Mouse (Mus musculus): ENCODE measurements around the gene Tgfa.

DNA sequence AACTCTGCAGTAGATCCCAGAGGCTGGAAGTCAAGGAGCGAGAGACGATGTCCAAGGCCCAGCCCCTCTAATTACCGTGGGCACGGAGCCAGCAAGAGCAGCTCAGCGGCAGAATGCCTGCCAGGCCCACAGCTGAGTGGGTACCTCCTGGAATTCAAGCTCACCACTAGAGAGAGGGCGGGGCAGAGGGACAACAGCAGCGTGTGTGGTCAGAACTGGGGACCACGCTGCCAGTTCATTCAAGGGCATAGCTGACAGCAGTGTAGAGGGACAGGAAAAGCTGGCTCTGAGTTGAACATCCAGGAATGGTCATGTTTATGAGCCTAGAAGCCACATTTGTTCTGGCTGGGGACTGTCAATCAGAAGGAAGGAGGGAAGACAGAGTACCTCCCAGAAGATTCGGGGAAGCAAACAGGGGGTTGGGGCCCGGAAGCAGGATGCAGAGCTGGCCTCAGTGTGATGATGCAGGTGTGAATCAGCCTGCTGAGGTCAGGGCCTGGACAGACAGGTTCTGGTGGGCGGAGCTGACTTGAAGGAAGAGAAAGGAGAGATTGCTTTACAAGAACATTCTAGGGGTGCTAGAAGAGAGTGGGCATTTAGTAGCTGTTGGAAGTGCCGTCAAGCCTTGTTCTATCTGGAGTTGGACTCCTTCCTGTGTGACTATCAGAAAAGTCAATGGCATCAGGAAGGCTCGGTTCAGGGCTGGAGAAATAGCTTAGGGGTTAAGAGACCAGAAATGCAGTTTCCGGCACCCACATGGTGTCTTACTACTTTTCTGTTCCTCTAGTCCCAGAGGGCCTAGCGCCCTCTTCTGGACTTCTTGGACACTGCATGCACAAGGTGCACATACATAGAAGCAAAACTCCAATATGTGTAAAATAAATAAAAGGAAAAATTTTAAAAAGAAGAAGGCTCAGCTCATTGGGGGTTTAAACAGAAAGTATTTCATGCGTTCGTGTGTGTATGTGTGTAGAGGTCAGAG lies 37.5 kb upstream of the Tgfa start:
- TF ChIP-seq CTCF (IDR thresholded peaks at IDR 0.05; ENCODE audit: low read depth), result no peak; the same call in 1 of the 2 replicates
- TF ChIP-seq EP300 (IDR thresholded peaks at IDR 0.05; ENCODE audit: low read depth), result no peak

Measured in liver, postnatal 0 days (tissue).